In genomic region chr11:12464181-12465162, GRCm38 (mm10) we compare ENCODE assay signal across 8 mouse cellular contexts. TPM values are rescaled to one million over a fixed set of nuclear protein-coding genes. Genes with fewer than 3 reads are reported as not detected.
DNase-seq lines count a peak whose midpoint lies in the region; ATAC-seq and TF ChIP-seq lines count a peak whose summit lies in the region.

Gene Cobl, minus strand, starts transcription at chr11:12464960.

- ATAC-seq in embryonic facial prominence, embryonic 13.5 days (ENCODE audit: insufficient number of reproducible peaks, insufficient read depth, low FRiP score, low TSS enrichment, low read depth): peak; percentile 56; the same call in 1 of the 2 replicates
- ATAC-seq in cerebellum, adult (ENCODE audit: insufficient number of reproducible peaks, low FRiP score, low TSS enrichment): no peak

- H3K4me2 ChIP-seq in embryonic facial prominence, embryonic 13.5 days: peak within 1 kb of the TSS; percentile 94

- H3K36me3 ChIP-seq in embryonic facial prominence, embryonic 13.5 days: no peaks in the 10 kb centered on the region
- H3K36me3 ChIP-seq in small intestine, adult 2 months (ENCODE audit: control insufficient read depth, insufficient read depth, low read length): no peaks in the 10 kb centered on the region

- intact Hi-C loops in left cerebral cortex, adult 2 months (cut with DNase I): loop anchor here (2.0 kb wide), 1 partner anchor 68 kb away; no protein-coding TSS in a partner anchor
- intact Hi-C loops in heart, postnatal 10 days (cut with DNase I): loop anchor here (5.0 kb wide), 1 partner anchor 68 kb away; no protein-coding TSS in a partner anchor

- H3K4me1 ChIP-seq in embryonic facial prominence, embryonic 13.5 days: peaks cover 10% of the 10 kb centered on the region
- peaks cover 2% of the 10 kb centered on the region; the same call in 1 of the 2 replicates for H3K4me1 ChIP-seq in small intestine, adult 2 months (ENCODE audit: control insufficient read depth, insufficient read depth, insufficient read length, low read length)

- H3K9me3 ChIP-seq in embryonic facial prominence, embryonic 13.5 days: no peaks in the 10 kb centered on the region

- peak within 1 kb of the TSS; percentile 78 for H3K9ac ChIP-seq in embryonic facial prominence, embryonic 13.5 days

- WGBS in embryonic facial prominence, embryonic 13.5 days: 1% methylated on average over 79 of the region's 89 CpGs
- under 1% methylated on average over 85 of the region's 89 CpGs for WGBS in small intestine, adult 2 months

- peak within 1 kb of the TSS; percentile 55 for H3K4me3 ChIP-seq in left cerebral cortex, adult 2 months
- peak within 1 kb of the TSS; percentile 73 for H3K4me3 ChIP-seq in embryonic facial prominence, embryonic 13.5 days
- peak within 1 kb of the TSS; percentile 86 for H3K4me3 ChIP-seq in small intestine, adult 2 months (ENCODE audit: low read depth, low read length)

- peak within 1 kb of the TSS; percentile 86 for H3K27ac ChIP-seq in left cerebral cortex, adult 2 months
- no peak within 1 kb of the TSS for H3K27ac ChIP-seq in embryonic facial prominence, embryonic 13.5 days
- 0 out of 2 replicates have a peak within 1 kb of the TSS, but pooled peaks have one; percentile 3 for H3K27ac ChIP-seq in small intestine, adult 2 months (ENCODE audit: insufficient read depth, low read depth, low read length)

- TF ChIP-seq CTCF in left cerebral cortex, adult 2 months (IDR thresholded peaks at IDR 0.05): no peak; the same call in 1 of the 2 replicates
- TF ChIP-seq CTCF in small intestine, adult 2 months (IDR thresholded peaks at IDR 0.05; ENCODE audit: extremely low read depth, insufficient read length, insufficient replicate concordance, low read depth, low read length): no peak

- peak; percentile 42 to 56 for DNase-seq in left cerebral cortex, adult 2 months (ENCODE audit: extremely low spot score in 1 of 2, low spot score in 2 of 2)
- no peak for DNase-seq in left cerebral cortex, adult 9 months (ENCODE audit: low spot score in 2 of 2)
- DNase-seq in heart, postnatal 10 days: peak; percentile 29 to 32
- DNase-seq in kidney, postnatal 4 days: peak; percentile 62 to 79
- DNase-seq in lung, postnatal 10 days: peak; percentile 37

- no peak for TF ChIP-seq POLR2A in small intestine, adult 2 months (IDR thresholded peaks at IDR 0.05; ENCODE audit: low read depth, low read length)

- H3K27me3 ChIP-seq in embryonic facial prominence, embryonic 13.5 days: peaks cover 40% of the 10 kb centered on the region
- H3K27me3 ChIP-seq in small intestine, adult 2 months (ENCODE audit: control insufficient read depth, insufficient read depth, low read length): no peaks in the 10 kb centered on the region; the same call in 1 of the 2 replicates

RNA-seq across cellular contexts. Expression of gene Cobl, which starts in this region (rescaled TPM):
- total RNA-seq in left cerebral cortex, adult 2 months (2021): 100 to 1,000 TPM; 130 to 137 TPM
- 5.6 and 6.3 TPM in 2 replicates for polyA plus RNA-seq in embryonic facial prominence, embryonic 13.5 days (2015; fragmentation: Nextera tagmentation; extraction: Ambion mirVana)
- total RNA-seq in heart, postnatal 10 days (2021): 10 to 100 TPM; 26.4 to 38.5 TPM
- polyA plus RNA-seq in small intestine, adult 2 months (2012; rRNA removed): 7.0 and 42.1 TPM in 2 replicates

Comparison
In these comparisons a context has a peak if more than half of its experiments do, and no peak if none do; other contexts are left out.
1. DNase-seq: peak in left cerebral cortex, adult 2 months (2 of 2), heart, postnatal 10 days (2 of 2), kidney, postnatal 4 days (2 of 2) and lung, postnatal 10 days (single experiment); none in left cerebral cortex, adult 9 months (0 of 2).
2. Peak in every context shown above with its lines, with median percentiles within 50 percentile points of each other: H3K4me3 ChIP-seq.